Mouse (Mus musculus): Measurements from ENCODE around the gene Sox14. TPM values are rescaled to one million over a fixed set of nuclear protein-coding genes. Genes with fewer than 3 reads are reported as not detected.

The Sox14 gene
- total RNA-seq (2021): not detected

DNA sequence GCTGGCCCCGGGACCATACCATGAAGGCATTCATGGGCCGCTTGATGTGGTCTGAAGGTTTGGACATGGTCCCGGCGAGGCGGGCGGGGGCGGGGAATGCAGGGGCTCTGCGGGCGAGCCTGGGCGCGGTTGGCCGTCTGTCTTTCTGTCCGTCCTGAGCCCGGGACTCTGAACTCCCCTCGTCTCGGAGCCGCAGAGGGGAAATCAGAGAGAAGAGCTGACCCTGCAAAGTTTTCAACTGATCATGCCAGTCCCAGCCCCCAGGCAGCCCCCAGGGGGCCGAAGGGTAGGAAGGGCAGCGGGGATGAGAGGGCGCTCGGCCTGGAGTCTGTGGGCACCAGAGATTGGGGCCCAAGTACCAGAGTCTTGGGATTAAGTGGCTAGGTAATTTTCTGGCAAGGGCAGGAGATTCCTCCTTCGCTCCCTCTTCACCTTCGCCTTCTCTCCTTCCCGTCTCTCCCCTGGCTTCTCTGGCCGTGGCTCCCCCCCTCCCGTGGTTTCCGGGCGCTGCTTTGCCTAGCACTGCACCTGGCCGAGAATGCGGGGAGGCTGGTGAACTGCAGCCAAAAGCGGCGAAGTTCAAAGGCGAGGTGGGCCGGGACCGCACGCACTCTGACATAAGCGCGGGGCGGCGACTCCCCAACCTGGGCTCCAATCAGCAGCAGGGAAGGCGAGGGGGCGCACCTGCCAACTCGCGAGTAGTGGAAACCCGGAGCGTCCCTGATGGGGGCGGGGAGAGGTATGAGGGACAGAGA is at the start of gene Sox14:
Gene Sox14, minus strand, starts transcription at position 553 of the 755 bp plus-strand sequence.
- intact Hi-C loops (cut with DNase I): no loop called here

DNA sequence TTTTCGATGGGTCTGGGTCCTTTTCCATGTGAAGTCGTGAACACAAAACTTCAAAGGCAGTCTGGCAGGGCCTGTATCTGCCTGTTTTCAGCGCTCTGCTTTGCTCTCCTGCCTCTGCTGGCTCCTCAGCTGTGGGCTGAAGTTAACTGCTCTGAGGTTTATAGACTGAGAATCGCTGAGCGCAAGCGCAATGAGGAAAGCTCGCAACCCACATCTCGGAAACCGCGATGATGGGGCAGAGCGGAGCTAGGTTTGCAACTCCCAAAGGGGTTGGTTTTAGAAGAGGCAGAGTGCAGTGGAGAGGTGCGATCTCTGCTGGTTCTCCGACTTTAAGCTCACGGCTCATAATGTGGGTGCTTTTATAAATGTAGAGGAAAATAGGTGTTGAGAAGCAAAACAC is 3.3 kb upstream of the Sox14 start:
- intact Hi-C loops (cut with DNase I): no loop called here

More for the DNA sequence above, at the start of gene Sox14:
- DNase-seq: no peak

DNA sequence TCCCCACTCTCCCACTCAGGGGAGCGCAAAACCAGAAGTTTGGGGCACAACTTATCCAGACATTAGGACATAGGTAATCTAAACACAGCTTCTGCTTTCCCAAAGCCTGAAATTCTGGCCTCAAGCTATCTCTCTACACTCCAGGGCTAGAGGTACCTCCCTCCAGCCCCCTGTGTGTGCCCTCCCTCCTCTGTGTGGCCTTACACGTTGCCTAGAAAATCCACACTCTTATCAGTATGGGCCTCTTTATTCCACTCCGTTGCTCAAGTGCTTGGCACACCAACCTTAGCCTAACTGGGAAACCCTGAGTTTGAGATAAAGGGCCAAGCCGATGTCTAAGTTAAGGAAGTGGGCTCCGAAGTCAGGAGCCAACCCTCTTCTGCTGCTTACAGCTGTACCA is 2.6 kb upstream of the Sox14 start:
- intact Hi-C loops (cut with DNase I): no loop called here
- no peak for DNase-seq

More for the DNA sequence above, 3.3 kb upstream of the Sox14 start:
- DNase-seq: no peak

DNA sequence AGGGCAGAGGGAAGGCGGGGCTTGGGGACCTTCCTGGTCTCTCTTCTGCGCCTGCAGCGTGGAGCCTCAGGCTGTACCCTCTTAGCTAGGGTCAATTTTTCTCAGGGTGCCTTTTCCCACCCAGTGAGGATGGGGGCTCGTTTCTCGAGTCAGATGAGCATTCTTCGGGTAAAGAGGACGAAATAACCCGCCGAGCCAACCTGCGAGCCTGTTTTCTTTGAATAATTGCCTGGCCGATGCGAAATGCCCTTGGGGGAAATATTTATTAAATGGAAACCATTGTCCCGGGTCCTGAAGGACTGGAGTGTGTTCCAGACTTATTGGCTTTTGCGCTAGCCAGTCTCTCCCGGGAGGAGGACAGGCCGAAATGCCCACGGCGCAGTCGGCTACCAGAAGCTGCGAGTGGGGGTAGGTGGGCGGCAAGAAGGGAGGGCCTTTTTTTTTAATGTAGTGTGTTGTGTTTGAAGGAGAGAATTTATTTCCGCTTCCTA is 1.1 kb upstream of the Sox14 start:
- no peak for DNase-seq
- intact Hi-C loops (cut with DNase I): no loop called here

DNA sequence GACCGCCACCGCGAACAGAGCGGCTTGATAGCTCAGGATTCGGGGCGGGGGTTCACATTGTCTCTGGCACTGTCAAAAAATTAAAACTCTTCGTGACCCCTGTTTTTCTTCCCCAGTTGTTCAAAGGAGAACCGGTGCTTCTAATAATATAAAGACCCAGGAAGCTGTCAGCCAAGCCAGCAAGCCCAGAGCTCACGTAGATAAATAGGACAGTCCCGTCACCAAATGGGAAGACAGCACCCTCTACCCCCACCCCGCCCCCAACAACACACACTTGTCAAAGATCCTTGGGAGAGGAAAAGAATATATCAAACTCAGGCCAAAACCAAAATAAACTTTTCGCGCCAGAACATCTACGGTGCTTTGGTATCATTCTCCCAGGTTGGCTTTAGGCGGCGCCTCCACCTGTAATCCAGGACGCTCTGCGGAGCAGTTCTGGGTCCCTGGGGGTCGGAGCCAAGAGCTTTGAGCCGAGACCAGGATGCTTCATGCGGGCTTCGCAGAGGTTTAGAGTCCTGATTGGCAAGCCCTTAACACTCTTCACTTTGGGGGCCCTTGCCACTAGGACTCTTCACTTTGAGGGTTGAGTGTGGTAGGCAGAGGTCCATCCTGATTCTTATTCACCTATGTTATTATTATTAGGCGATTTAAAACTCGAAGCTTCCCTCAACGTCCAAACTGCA is 544 bp upstream of the Sox14 start:
- no peak for DNase-seq
- intact Hi-C loops (cut with DNase I): no loop called here

DNA sequence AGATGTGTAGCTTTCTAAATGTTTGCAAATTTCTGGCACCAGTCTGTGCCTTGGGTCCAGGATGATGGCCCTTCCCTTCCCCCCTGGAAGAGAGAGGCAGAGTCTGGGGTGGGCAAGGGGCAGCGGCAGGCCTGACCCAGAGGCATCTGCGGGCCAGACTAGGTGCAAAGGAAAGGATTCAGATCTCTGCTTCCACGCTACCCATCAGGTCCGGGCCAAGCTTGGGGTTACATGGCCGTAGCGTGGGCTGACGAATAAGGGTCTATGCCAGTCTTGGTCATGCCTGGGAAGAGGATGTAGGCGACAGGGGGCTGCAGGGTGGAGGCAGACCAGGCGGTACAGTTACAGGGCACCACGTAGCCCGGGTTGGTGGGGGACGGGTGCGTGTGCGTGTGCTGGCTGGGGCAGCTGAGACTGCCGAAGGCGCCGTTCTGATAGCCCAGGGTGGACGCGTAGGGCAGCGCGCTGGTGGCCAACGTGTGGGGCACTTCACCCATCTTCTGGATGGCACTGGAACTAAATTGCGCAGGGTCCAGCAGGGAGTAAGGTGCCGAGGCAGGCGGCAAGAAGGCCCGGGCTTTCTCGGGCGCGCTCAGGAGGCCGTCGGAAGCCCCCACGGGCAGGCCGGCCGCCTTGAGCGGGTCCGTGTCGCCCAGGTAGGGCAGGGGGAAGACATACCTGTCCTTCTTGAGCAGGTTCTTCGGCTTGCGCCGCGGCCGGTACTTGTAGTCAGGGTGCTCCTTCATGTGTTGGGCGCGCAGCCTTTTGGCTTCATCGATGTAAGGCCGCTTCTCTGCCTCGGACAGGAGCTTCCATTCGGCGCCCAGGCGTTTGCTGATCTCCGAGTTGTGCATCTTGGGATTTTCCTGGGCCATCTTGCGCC is 994 bp downstream of the Sox14 start:
- no peak for DNase-seq
- intact Hi-C loops (cut with DNase I): no loop called here

DNA sequence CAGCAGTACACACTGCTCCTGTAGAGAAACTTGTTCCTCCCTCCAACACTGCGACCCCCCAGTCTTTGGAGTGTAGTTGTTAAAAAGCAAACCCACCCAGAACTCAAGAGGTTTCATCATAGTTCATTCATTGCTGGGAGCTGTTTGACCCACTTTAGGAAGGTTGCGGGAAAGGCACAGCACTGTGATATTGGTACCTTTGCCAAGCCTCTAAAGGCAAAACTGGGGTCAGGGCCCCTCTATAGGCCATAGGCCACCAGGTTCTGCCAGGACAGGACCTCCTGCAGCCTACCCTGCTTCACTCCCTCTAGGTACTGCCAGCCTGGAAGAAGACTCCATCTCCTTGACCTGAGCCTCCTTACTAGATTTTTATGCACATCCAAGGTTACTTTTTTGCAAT is 2.2 kb downstream of the Sox14 start:
- no peak for DNase-seq
- intact Hi-C loops (cut with DNase I): no loop called here

DNA sequence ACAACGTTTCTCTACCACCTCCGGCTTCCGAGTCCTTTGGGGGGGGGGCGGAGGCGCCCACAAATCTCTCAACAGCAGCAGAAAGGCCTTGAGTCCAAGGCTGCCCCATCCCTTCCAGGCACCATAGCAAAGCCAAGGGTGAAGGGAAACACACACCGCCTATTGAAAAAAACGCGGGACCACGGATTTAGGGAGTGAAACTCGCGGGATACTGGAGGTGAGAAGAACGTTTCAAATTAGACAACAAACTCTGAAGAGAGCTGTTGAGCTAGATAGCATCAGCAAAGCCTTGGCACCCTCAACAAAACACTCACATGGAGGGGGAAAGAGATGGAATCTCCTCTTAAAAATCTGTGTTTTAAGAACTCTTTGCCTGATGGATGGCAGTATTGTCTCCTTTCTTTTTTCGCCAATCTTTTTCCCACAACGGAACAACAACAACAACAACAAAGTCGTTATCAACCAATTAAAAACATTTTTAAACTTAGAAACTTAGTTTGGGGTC is 2.8 kb downstream of the Sox14 start:
- no peak for DNase-seq
- intact Hi-C loops (cut with DNase I): no loop called here

DNA sequence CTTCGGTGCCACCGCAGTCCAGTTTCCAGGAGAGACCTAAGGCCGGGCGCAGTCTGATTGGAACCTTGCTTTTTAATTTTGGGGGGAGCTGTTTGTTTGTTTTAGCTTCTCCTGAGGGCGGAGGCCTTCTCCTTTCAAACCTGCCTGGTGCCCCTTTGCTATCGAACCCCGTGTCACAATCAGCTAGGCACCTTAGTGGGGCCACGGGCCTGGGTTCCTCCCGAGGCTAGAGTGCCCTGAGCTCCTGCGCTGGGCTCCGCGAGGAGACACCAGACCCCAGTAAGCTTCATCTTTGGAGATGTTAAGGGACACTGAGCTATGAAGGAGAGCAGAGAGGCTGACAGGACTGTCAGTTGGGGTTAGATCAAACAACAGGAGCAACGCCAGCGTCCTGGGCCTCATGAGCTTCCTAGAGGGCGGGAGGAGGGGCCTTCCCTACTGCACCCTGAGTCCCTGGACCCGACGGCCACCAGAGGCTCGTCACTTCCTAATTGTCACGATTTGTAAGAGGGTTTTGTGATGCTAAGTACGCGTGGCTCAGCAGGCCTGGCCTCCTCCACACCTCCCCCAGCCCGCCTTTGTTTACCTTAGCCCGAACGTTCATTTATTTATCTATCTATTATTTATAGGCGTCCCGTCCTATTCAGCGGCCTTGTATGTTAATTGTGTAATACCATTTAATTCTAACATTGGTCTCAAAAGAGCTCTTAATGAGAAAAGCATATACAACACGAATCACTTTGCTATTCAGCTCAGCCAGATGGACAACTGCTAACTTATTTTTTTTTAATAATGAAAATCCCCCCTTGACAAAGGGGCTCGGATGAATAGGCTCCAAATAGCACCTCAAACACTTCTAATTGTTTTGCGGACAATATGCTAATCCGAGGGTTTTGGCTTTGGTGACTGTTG is 3.5 kb downstream of the Sox14 start:
- DNase-seq: no peak
- intact Hi-C loops (cut with DNase I): no loop called here

DNA sequence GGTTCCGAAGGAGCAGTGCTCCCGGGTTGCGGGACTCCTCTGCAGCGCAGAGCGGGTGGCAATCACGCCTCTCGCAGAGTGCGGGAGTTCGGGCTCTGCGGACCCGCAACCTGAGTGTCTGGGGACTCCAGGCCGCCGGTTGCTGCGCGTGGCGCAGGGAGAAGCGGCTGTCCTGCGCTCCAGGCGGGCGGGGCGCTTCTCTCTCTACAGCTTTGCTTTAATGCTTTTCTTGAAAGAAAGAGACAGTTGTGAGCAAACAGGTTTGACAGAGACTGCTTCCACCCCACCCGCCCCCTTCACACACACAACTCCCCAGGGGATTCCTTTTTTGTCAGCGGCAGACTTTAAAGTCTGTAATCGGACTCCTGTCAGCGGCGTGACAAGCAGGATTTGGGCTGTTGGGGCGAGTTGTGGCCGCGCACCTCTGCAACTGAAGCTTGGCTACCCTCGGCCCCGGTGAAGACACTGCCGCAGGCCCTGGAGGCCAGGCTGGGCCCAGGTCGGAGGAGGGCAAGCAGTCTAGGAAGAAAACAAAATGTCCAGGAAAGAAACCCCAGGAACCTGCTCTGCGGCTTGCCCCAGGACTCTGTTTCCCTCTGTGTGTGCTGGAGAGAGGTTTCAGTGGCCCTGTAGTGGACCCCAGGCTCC is 4.3 kb downstream of the Sox14 start:
- no peak for DNase-seq
- intact Hi-C loops (cut with DNase I): no loop called here

DNA sequence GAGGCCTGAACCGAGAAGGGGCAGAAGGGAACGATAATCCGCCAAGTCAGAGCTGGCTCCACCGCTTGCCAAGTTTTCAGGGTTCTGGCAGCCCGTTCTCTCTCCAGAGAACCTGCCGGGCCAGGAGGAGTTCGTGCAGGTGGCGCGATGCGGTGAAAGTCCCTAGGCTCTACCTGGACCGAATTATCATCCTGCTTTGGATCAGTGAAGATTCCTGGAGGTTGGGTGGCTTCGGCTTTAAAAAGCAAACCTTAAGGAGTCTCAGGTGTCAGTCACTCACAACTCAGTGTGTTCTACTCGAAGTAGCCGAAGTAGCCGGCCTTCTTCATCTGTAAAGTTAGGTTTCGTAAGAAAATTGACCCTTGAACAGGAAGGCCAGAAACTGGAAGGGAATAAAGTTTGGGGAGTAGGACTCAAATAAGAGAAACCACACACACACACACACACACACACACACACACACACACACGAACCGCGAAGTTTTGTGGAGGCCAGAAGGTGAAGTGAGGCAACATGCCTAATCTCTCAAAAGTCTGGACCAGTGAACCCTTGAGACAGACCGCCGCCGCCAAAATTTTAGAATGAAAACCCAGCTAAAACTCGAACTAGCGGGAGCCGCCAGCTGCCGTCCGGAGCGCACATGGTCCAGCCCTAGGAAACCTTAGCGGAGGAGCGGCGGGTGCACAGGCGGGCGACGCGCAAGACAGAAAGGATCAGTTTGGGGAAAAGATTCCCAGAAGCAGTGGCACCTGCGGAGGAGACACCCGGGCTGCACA is 5.0 kb downstream of the Sox14 start:
- intact Hi-C loops (cut with DNase I): no loop called here
- no peak for DNase-seq

DNA sequence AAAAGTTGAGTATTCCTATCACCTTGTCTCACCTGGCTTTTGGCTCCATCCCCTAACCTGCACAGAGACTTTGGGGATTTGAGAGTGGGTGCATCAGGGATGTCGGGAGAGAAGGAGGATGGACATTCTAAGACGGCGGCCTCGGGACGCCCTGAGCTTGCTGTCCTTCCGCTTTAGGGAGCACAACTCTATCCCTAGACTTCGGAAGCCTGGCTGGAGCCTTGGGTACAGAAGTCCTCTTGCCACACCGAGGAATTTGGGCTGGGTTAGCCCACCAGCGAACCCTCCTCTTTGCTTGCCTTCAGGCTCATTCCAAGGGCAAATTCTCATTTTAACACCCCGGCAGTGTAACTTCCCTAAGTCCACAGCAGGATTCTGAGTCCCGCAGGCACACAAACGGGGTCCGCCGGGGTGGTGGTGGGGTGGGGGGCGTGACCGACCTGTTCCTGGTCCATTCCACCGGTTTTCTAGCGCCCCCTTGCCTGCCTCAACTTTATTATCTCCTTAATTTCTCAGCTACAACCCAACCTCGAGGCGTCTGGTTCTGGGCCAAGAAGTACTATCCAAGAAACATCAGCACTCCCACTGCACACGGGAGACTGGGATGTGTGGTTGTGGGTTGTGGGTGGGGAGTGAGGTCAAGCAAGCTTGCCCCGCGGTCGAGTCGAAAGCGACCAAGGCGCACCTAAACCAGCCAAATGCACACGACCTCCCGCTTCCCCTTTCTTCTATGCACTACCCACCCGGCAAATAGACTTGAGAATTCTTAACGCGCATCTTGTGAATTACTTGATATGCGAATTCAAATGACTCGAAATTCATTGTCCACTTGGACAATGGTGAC is 5.8 kb downstream of the Sox14 start:
- no peak for DNase-seq
- intact Hi-C loops (cut with DNase I): no loop called here

DNA sequence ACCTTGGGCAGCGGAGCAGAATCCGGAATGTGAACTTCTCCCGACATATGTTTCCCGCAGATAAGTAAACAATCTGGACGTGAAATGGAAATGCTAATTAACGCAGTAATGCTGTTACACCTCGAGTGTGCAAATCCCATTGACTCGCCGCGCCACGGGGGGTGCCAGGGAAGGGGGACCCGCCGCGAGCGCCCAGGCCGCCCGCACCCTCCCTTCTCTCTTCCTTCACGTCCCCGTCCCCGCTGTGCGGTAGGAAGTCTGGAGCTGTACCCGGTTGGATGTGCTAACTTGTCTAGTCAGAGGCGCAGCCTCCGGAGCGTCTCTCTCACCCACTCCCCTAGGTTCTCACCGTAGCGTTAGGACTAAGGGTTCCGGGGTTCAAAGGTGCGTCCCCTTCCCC is 6.7 kb downstream of the Sox14 start:
- intact Hi-C loops (cut with DNase I): no loop called here
- DNase-seq: no peak

DNA sequence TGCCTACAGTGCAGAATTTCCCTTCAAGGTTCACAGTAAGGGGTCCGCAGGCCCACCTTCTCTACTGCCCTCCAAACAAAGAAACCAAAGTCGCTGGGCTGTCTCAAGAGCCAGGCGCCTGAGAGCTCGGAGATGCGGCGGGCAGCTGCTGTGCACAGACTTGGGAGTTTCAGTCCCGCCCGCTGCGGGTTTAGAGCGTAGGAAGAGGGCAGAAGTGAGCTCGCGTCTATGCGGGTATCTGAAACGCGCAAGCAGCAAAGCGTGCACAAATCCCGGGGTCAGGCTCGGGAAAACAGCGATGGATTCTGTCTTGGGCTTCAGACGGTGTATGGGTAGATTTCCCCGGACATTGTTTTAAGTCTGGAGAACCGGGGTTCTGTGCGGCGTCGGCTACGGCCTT is 7.4 kb downstream of the Sox14 start:
- DNase-seq: no peak
- intact Hi-C loops (cut with DNase I): no loop called here

DNA sequence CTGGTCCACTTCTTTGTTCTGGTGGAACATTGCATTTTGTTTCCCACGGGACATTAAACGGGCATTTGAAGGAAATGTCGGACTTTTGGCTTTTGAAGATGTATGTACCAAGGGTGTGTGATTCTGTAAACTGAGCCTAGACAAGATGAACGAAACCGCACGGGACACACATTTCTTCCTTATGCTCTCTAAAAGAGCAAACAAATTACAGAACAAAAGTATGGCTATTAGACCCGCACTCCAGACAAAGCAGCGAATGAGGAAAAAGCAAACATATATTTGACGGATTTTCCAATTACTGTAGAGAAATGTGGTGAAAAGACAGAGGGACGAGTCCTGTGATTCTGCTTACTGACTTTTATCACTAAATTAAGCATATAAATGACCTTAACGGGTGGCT is 7.9 kb downstream of the Sox14 start:
- no peak for DNase-seq

DNA sequence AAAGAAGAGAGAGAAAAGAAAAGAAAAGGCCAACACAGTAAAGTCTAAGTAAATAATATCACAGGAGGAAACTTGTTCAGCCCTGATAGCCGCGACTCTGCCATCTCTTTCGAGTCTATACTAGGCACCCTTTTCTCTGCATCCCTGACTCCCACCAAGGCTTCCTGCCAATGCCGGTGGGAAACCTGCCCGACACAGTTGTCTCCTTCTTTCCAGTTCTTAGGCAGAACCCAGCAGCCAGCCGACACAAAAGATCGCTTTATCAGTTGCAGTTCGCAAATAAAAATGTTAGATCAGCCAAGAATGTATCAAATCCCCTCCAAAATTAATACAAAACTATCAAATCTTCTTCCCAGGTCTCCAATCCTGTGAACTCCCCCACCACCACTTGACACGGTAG is 13.0 kb downstream of the Sox14 start:
- DNase-seq: no peak
- intact Hi-C loops (cut with DNase I): no loop called here

More for the DNA sequence above, 7.9 kb downstream of the Sox14 start:
- intact Hi-C loops (cut with DNase I): no loop called here

DNA sequence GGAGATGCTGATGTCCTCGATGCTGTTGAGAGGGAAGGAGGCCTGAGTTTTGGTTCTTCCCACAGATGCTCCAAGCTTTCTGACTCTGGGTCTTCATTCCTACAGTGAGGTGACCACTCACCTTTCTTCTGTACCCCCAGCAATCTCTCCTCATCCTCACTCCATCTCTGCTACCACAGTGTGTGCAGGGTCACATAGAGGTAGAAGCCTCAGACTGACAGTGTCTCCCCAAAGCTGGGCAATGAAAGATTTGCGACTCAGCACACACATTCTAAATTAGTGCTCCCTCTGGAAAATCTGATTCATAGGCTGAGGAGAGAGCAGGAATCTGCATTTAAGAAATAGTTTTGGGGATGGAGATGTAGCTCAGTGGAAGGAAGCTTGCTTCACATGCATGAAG is 21.5 kb downstream of the Sox14 start:
- intact Hi-C loops (cut with DNase I): no loop called here

DNA sequence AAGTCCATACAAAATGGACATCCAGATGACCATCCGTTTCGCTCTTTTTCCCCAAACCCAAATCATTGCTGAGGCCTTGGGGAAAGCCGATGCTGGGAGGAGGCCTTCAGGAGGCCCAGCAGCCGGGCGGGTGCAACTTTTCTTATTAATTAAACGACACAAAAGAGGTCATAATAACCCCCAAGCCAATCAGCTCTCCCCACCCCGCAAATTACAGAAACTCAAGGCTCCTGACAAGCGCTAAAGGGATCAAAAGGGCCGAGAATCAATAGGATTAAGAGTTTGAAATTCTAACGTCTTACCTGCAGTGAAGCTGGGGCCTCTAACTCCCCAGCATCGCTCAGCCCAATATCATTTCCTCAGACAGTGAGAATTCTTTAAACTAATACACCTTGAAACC is 22.6 kb downstream of the Sox14 start:
- intact Hi-C loops (cut with DNase I): no loop called here

More for the DNA sequence above, 21.5 kb downstream of the Sox14 start:
- DNase-seq: no peak

More for the DNA sequence above, 22.6 kb downstream of the Sox14 start:
- DNase-seq: no peak
